In genomic region chr2:99702171-99702981, GRCm38 (mm10) we compare ENCODE assay signal across 22 mouse cellular contexts.
DNase-seq lines count a peak whose midpoint lies in the region; ATAC-seq lines count a peak whose summit lies in the region.
"Had no signal": no experiment of that assay in that cellular context is flagged by ENCODE, and none has a peak within 500 bp of the region (broad histone marks: within the 10 kb centered on the region; RNA-seq: fewer than 3 reads in every experiment).

No protein-coding gene starts in this region.

- ATAC-seq in hindbrain, embryonic 16.5 days = no peak
- ATAC-seq in midbrain, embryonic 11.5 days (ENCODE audit: low FRiP score) = peak; percentile 79
- no peak; the same call in 1 of the 2 replicates for ATAC-seq in midbrain, embryonic 15.5 days (replicated peaks)
- ATAC-seq in hindbrain, embryonic 13.5 days (ENCODE audit: low FRiP score) = 0 out of 2 replicates have a peak, but pooled peaks have one; percentile 36
- ATAC-seq: CD4-positive, CD25-positive, alpha-beta regulatory T cell, adult 4 months; forebrain, embryonic 14.5 days; intestine, embryonic 16.5 days had no signal

- no peak overlapping the region for H3K4me2 ChIP-seq in hindbrain, embryonic 16.5 days (ENCODE audit: low read length)
- H3K4me2 ChIP-seq in midbrain, embryonic 11.5 days = no peak overlapping the region
- no peak overlapping the region for H3K4me2 ChIP-seq in midbrain, embryonic 15.5 days
- H3K4me2 ChIP-seq in hindbrain, embryonic 13.5 days = no peak overlapping the region
- H3K4me2 ChIP-seq: heart, embryonic 13.5 days had no signal

- 38% methylated on average over 8 of the region's 8 CpGs for WGBS in hindbrain, embryonic 10.5 days
- 27% methylated on average over 8 of the region's 8 CpGs for WGBS in hindbrain, embryonic 16.5 days
- WGBS in midbrain, embryonic 11.5 days = 43% methylated on average over 8 of the region's 8 CpGs
- WGBS in midbrain, embryonic 15.5 days = 39% methylated on average over 8 of the region's 8 CpGs
- 30% methylated on average over 8 of the region's 8 CpGs for WGBS in hindbrain, embryonic 13.5 days

- no peaks in the 10 kb centered on the region for H3K36me3 ChIP-seq in hindbrain, embryonic 10.5 days
- no peaks in the 10 kb centered on the region for H3K36me3 ChIP-seq in hindbrain, embryonic 16.5 days (ENCODE audit: control insufficient read depth, insufficient read depth, low read length)
- no peaks in the 10 kb centered on the region for H3K36me3 ChIP-seq in midbrain, embryonic 11.5 days (ENCODE audit: control insufficient read depth, insufficient read depth, low read length)
- no peaks in the 10 kb centered on the region for H3K36me3 ChIP-seq in midbrain, embryonic 15.5 days (replicated peaks)
- no peaks in the 10 kb centered on the region for H3K36me3 ChIP-seq in hindbrain, embryonic 13.5 days
- H3K36me3 ChIP-seq: embryonic facial prominence, embryonic 10.5 days; G1E; heart, embryonic 13.5 days had no signal

- H3K27ac ChIP-seq in hindbrain, embryonic 10.5 days = no peak overlapping the region
- no peak overlapping the region for H3K27ac ChIP-seq in hindbrain, embryonic 16.5 days (ENCODE audit: low read depth, low read length)
- no peak overlapping the region for H3K27ac ChIP-seq in midbrain, embryonic 11.5 days (ENCODE audit: low read depth, low read length)
- no peak overlapping the region for H3K27ac ChIP-seq in midbrain, embryonic 15.5 days
- no peak overlapping the region for H3K27ac ChIP-seq in hindbrain, embryonic 13.5 days
- H3K27ac ChIP-seq: embryonic facial prominence, embryonic 10.5 days; gastrocnemius, adult 2 months; heart, embryonic 13.5 days had no signal

- H3K27me3 ChIP-seq in hindbrain, embryonic 10.5 days (ENCODE audit: insufficient read depth, poor library complexity, severe bottlenecking) = no peaks in the 10 kb centered on the region
- H3K27me3 ChIP-seq in hindbrain, embryonic 16.5 days (replicated peaks; ENCODE audit: control insufficient read depth, insufficient read depth, low read length) = no peaks in the 10 kb centered on the region
- H3K27me3 ChIP-seq in midbrain, embryonic 11.5 days (ENCODE audit: control insufficient read depth, insufficient read depth, low read length) = no peaks in the 10 kb centered on the region
- H3K27me3 ChIP-seq in midbrain, embryonic 15.5 days (replicated peaks) = no peaks in the 10 kb centered on the region
- no peaks in the 10 kb centered on the region for H3K27me3 ChIP-seq in hindbrain, embryonic 13.5 days
- H3K27me3 ChIP-seq: heart, embryonic 13.5 days had no signal

- no peaks in the 10 kb centered on the region for H3K9me3 ChIP-seq in hindbrain, embryonic 10.5 days
- H3K9me3 ChIP-seq in hindbrain, embryonic 16.5 days (ENCODE audit: control insufficient read depth, low read length) = no peaks in the 10 kb centered on the region
- no peaks in the 10 kb centered on the region for H3K9me3 ChIP-seq in midbrain, embryonic 11.5 days (ENCODE audit: control insufficient read depth, low read length)
- H3K9me3 ChIP-seq in midbrain, embryonic 15.5 days = no peaks in the 10 kb centered on the region
- H3K9me3 ChIP-seq in hindbrain, embryonic 13.5 days = no peaks in the 10 kb centered on the region
- H3K9me3 ChIP-seq: embryonic facial prominence, embryonic 10.5 days; heart, embryonic 13.5 days had no signal

- H3K9ac ChIP-seq in hindbrain, embryonic 16.5 days (ENCODE audit: low read depth, low read length) = no peak overlapping the region
- H3K9ac ChIP-seq in midbrain, embryonic 11.5 days (ENCODE audit: low read length) = no peak overlapping the region
- no peak overlapping the region for H3K9ac ChIP-seq in midbrain, embryonic 15.5 days
- no peak overlapping the region for H3K9ac ChIP-seq in hindbrain, embryonic 13.5 days
- H3K9ac ChIP-seq: heart, embryonic 13.5 days had no signal

- H3K4me1 ChIP-seq in hindbrain, embryonic 10.5 days (replicated peaks) = peaks cover 11% of the 10 kb centered on the region; the same call in 1 of the 2 replicates
- no peaks in the 10 kb centered on the region for H3K4me1 ChIP-seq in hindbrain, embryonic 16.5 days (ENCODE audit: control insufficient read depth, insufficient read depth, low read depth, low read length)
- H3K4me1 ChIP-seq in midbrain, embryonic 11.5 days (ENCODE audit: control insufficient read depth, insufficient read depth, low read length) = no peaks in the 10 kb centered on the region
- no peaks in the 10 kb centered on the region for H3K4me1 ChIP-seq in midbrain, embryonic 15.5 days
- no peaks in the 10 kb centered on the region for H3K4me1 ChIP-seq in hindbrain, embryonic 13.5 days (replicated peaks)
- H3K4me1 ChIP-seq: embryonic facial prominence, embryonic 10.5 days; heart, embryonic 13.5 days had no signal

- no peak overlapping the region for H3K4me3 ChIP-seq in hindbrain, embryonic 10.5 days
- no peak overlapping the region for H3K4me3 ChIP-seq in hindbrain, embryonic 16.5 days (ENCODE audit: low read length)
- H3K4me3 ChIP-seq in midbrain, embryonic 11.5 days (ENCODE audit: low read depth, low read length) = no peak overlapping the region
- H3K4me3 ChIP-seq in midbrain, embryonic 15.5 days = no peak overlapping the region
- no peak overlapping the region for H3K4me3 ChIP-seq in hindbrain, embryonic 13.5 days
- H3K4me3 ChIP-seq: embryonic facial prominence, embryonic 10.5 days; gastrocnemius, adult 2 months; heart, embryonic 13.5 days had no signal

- peak; percentile 5 for DNase-seq in hindbrain, embryonic 10.5 days (ENCODE audit: low spot score)
- peak; percentile 86 for DNase-seq in midbrain, embryonic 11.5 days (ENCODE audit: low spot score, missing footprints)
- peak; percentile 45 for DNase-seq in embryo, embryonic 10.5 days (ENCODE audit: low spot score)
- DNase-seq in cerebellum, adult 9-10 months = no peak
- DNase-seq in left cerebral cortex, adult 18-20 months (ENCODE audit: low spot score in 2 of 2) = no peak
- DNase-seq: adrenal gland, adult 8-10 months; adrenal gland, postnatal 36 days; B cell, adult 2 months; cerebellum, adult 11-12 months; cerebellum, postnatal 10 days; gastrocnemius, adult 2 months; gastrocnemius, postnatal 25 days; heart, postnatal 4 days had no signal

Comparison
In these comparisons a context has a peak if more than half of its experiments do, and no peak if none do; other contexts are left out.
1. ATAC-seq: peak in midbrain, embryonic 11.5 days (single experiment) and hindbrain, embryonic 13.5 days (single experiment); none in hindbrain, embryonic 16.5 days (single experiment) and midbrain, embryonic 15.5 days (single experiment).
2. DNase-seq: peak in hindbrain, embryonic 10.5 days (single experiment), midbrain, embryonic 11.5 days (single experiment) and embryo, embryonic 10.5 days (single experiment); none in cerebellum, adult 9-10 months (single experiment) and left cerebral cortex, adult 18-20 months (0 of 2).